Mouse (Mus musculus): ENCODE measurements around the gene Arhgap31. TPM values are rescaled to one million over a fixed set of nuclear protein-coding genes. Genes with fewer than 3 reads are reported as not detected.
A peak's percentile ranks its signal among the peaks of the same experiment; 100 is the strongest.

Gene Arhgap31
- total RNA-seq, 2 experiments from 2014 or later = 0.14 to 1.7 TPM

DNA sequence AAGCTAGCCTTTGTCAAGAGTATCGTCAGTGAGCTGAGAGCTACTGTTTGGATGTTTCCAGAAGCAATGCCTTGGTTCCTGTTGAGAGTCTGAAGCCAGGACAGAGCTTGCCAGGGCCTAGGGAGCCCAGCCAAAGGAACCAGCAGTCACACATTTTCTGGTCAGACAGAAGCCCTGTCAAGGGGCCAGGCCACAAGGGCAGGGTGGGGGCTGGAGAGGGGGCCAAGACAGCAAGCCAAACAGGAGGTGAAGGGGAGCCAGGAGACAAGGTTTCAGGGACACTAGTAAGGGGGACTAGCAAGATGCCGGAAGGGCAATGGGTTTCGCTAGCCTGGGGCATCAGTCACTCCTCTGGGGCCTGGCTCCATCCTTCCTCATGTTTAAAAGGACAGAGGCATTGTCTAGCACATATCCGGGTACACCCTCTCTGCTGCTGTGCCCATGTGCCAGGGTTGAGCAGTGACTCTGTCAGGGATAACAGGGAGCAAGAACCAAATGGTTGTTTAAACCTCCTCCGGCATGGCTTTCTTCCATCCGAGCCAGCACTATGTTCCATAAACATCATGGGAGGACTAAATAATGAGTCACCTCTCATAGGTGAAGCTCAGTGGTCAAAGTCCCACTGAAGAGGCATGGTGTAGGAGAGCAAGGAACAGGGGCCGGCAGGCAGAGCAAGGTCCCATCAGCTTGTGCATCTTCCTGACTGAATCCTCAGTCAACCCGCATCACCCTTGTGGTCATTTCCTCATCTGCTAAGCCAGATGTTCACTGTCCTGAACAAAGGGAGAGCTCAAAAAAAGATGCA is 44.0 kb downstream of the Arhgap31 start:
- ATAC-seq (replicated peaks; ENCODE audit: low FRiP score, low TSS enrichment, poor library complexity, severe bottlenecking) = no peak

GRCm38 (mm10) chr16:38666523-38666922 is 46.6 kb downstream of the Arhgap31 start:
- ATAC-seq (replicated peaks; ENCODE audit: low FRiP score, low TSS enrichment, poor library complexity, severe bottlenecking) = no peak

DNA sequence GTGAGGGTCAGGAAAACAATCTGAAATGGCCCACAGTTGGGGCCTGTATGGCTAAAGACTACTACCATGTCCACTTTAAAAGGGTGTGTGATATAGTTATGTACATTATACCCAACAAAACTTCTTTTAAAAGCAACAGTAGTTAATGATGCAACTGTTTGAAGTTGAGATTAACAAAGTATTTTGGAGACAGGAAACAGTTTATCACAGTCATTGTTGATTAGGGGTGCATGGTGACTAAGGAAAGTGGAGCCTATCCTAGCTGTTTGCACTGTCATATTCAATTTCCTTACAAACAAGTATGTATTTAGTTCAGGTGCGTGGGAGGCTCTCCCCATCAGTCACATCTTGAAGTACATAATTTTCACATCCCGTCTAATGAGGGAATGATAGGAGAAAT is 47.1 kb downstream of the Arhgap31 start:
- ATAC-seq (replicated peaks; ENCODE audit: low FRiP score, low TSS enrichment, poor library complexity, severe bottlenecking) = no peak

GRCm38 (mm10) chr16:38662575-38662974 is 50.5 kb downstream of the Arhgap31 start:
- ATAC-seq (replicated peaks; ENCODE audit: low FRiP score, low TSS enrichment, poor library complexity, severe bottlenecking) = no peak

GRCm38 (mm10) chr16:38654308-38654707 is 58.8 kb downstream of the Arhgap31 start:
- no peak for ATAC-seq (replicated peaks; ENCODE audit: low FRiP score, low TSS enrichment, poor library complexity, severe bottlenecking)

- ATAC-seq (replicated peaks; ENCODE audit: low FRiP score, low TSS enrichment, poor library complexity, severe bottlenecking) = peak; percentile 90
Measured at GRCm38 (mm10) chr16:38653390-38653871, 59.6 kb downstream of the Arhgap31 start.

GRCm38 (mm10) chr16:38652653-38653052 is 60.4 kb downstream of the Arhgap31 start:
- no peak for ATAC-seq (replicated peaks; ENCODE audit: low FRiP score, low TSS enrichment, poor library complexity, severe bottlenecking)

- no peak for ATAC-seq (replicated peaks; ENCODE audit: low FRiP score, low TSS enrichment, poor library complexity, severe bottlenecking)
Measured at GRCm38 (mm10) chr16:38651721-38652231, 61.3 kb downstream of the Arhgap31 start.

- no peak for ATAC-seq (replicated peaks; ENCODE audit: low FRiP score, low TSS enrichment, poor library complexity, severe bottlenecking)
Measured at GRCm38 (mm10) chr16:38651306-38651705, 61.8 kb downstream of the Arhgap31 start.

- ATAC-seq (replicated peaks; ENCODE audit: low FRiP score, low TSS enrichment, poor library complexity, severe bottlenecking) = no peak
Measured at GRCm38 (mm10) chr16:38649431-38649827, 63.6 kb downstream of the Arhgap31 start.

DNA sequence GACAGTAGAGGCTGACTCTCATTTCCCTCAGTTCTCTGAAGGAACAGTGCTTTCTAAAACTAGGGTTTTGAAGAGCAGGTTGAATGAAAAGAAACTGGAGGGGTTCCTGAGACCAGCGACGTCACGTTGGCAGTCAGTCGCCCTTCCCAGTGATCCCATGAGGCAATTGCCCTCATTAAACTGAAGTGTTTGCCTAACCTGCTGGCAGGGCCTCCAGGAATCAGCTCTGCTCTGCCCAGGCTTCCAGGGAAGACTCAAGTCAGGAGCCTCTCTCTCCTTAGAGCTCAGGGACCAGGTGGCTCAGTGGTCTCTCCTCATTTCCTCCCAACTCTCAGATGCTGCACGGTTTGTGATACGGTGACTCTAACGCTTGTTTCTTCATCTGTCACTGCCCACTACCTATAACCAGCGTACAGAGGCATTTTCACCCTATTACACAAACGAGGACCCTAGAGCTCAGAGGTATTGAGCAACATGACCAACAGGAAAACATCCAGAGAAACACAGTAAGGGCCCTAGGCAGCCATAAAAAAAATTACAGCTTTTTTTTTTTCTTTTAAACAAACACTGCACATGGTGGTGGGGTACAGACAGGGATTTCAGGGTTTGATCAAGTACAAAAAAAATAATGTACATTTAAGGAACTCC is 64.2 kb downstream of the Arhgap31 start:
- no peak for ATAC-seq (replicated peaks; ENCODE audit: low FRiP score, low TSS enrichment, poor library complexity, severe bottlenecking)

GRCm38 (mm10) chr16:38648155-38648554 is 64.9 kb downstream of the Arhgap31 start:
- ATAC-seq (replicated peaks; ENCODE audit: low FRiP score, low TSS enrichment, poor library complexity, severe bottlenecking) = no peak

DNA sequence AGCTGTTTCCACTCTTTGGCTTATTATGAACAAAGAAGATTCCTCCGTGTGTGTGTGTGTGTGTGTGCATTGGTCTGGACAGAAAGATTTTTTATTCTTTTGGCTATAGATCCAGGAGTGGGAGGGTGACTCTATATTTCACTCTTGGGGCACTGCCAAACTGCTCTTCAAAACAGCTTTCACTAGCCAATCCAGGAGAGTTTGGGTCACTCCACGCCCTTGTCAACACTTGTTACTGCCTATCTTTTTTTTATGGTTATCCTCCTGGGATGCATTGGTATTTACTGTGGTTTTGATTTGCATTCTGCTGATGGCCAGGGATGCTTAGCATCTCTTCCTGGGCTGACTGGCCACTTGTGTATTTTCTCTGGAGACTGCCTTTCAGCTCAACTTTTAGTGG is 68.6 kb downstream of the Arhgap31 start:
- no peak for ATAC-seq (replicated peaks; ENCODE audit: low FRiP score, low TSS enrichment, poor library complexity, severe bottlenecking)

GRCm38 (mm10) chr16:38637085-38637484 is 76.0 kb downstream of the Arhgap31 start:
- ATAC-seq (replicated peaks; ENCODE audit: low FRiP score, low TSS enrichment, poor library complexity, severe bottlenecking) = no peak

- 0 out of 2 replicates have a peak, but pooled peaks have one; percentile 18 for ATAC-seq (replicated peaks; ENCODE audit: low FRiP score, low TSS enrichment, poor library complexity, severe bottlenecking)
Measured at GRCm38 (mm10) chr16:38636682-38637081, 76.4 kb downstream of the Arhgap31 start.

DNA sequence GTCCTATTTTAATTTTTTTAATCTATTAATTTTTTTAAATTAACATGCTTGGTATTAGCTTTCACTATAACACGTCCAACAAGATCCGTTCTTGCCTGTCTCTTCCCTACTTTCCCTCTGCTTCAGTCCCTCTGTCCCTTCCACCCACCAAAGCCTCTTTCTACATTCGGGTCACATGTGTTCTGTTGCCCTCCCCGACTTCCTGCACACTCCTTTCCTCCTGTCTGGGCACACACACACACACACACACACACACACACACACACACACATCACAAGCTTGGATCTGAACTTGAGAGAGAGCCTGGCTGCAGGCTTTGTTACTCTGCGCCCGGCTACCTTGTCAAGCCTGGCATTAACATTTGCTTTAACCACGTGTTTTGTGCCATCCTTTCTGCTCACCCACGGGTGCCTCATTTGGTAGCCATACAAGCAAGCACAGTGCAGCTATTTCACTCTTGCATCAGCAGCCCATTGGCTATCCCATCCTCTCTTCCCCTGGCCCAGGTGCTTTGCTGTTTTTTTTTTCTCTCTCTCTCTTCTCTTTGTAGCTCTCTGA is 77.2 kb downstream of the Arhgap31 start:
- no peak for ATAC-seq (replicated peaks; ENCODE audit: low FRiP score, low TSS enrichment, poor library complexity, severe bottlenecking)

GRCm38 (mm10) chr16:38632147-38632546 is 80.9 kb downstream of the Arhgap31 start:
- peak; percentile 87 for ATAC-seq (replicated peaks; ENCODE audit: low FRiP score, low TSS enrichment, poor library complexity, severe bottlenecking)

DNA sequence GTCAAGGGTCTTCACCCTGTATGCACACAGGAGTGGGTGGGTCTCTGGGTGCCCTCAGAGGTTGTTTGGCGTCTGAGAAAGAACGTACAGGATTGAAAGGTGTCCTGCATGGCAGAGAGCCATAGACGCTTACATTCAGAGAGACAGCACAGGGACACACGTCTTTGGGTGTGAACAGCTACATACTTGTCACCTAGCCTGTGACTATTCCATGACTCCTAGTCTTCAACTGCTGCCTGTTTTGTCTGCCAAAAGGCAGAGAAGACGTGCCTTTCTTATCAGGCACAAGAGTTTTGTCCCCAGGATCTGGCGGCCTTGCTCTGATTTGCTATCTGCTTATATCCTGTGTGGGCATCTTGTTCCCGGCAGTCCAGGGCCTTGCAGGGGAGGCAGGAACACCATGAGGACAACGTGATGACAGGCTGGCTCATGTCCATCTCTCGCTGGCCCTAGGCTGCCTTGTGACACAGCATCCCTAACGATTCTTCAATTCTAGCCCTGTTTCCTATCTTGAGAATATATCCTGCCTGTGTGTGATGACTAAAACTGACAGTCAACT is 87.2 kb downstream of the Arhgap31 start:
- ATAC-seq (replicated peaks; ENCODE audit: low FRiP score, low TSS enrichment, poor library complexity, severe bottlenecking) = no peak

- ATAC-seq (replicated peaks; ENCODE audit: low FRiP score, low TSS enrichment, poor library complexity, severe bottlenecking) = no peak
Measured at GRCm38 (mm10) chr16:38625411-38625810, 87.7 kb downstream of the Arhgap31 start.

- ATAC-seq (replicated peaks; ENCODE audit: low FRiP score, low TSS enrichment, poor library complexity, severe bottlenecking) = no peak
Measured at GRCm38 (mm10) chr16:38624303-38624702, 88.8 kb downstream of the Arhgap31 start.
